Mouse (Mus musculus) adrenal gland, postnatal 4 days (tissue): Measurements from ENCODE around the gene Nelfe. TPM values are rescaled to one million over a fixed set of nuclear protein-coding genes. Genes with fewer than 3 reads are reported as not detected.
A peak's percentile ranks its signal among the peaks of the same experiment; 100 is the strongest.
"Not testable (repeated sequence)": the region's sequence is repeated elsewhere in the genome, so short reads cannot be mapped to it uniquely, and the experiment has no call there.

Source experiments
- DNase-seq, 2 experiments: peaks; one replicate each; pipeline ENCODE4 v3.0.0; 2021 to 2022; ENCODE audit warnings: low spot score in 2 of 2, mixed read lengths in 2 of 2
- long read RNA-seq, 2 experiments: library from polyadenylated mRNA; stranded (forward); transcript quantifications; one replicate each; pipeline ENCODE4 v2.0.0; 2021
- total RNA-seq, 2 experiments: library from RNA; stranded (reverse); gene quantifications; 2 replicates each; pipeline ENCODE4 v1.2.3; 2021

Nelfe gene
- total RNA-seq: 10 to 100 TPM; 58.2 to 60.6 TPM
- long read RNA-seq, experiment 1, transcript Nelfe-204 (11 exons, 1,399 nt): minor isoform, 16 of 59 reads
- long read RNA-seq, experiment 1, transcript Nelfe-202 (11 exons, 1,381 nt): major isoform, 24 of 59 reads
- long read RNA-seq, experiment 1, transcript Nelfe-201 (11 exons, 1,607 nt): minor isoform, 9 of 59 reads
- long read RNA-seq, experiment 1, partial matches to known transcripts: 5 of 59 reads
- long read RNA-seq, experiment 1, other reads (novel, unspliced or antisense): 5 of 59 reads
- long read RNA-seq, experiment 2, transcript Nelfe-204 (11 exons, 1,399 nt): minor isoform, 25 of 82 reads
- long read RNA-seq, experiment 2, transcript Nelfe-201 (11 exons, 1,607 nt): minor isoform, 11 of 82 reads
- long read RNA-seq, experiment 2, transcript Nelfe-202 (11 exons, 1,381 nt): major isoform, 34 of 82 reads
- long read RNA-seq, experiment 2, partial matches to known transcripts: 10 of 82 reads
- long read RNA-seq, experiment 2, other reads (novel, unspliced or antisense): 2 of 82 reads

DNA sequence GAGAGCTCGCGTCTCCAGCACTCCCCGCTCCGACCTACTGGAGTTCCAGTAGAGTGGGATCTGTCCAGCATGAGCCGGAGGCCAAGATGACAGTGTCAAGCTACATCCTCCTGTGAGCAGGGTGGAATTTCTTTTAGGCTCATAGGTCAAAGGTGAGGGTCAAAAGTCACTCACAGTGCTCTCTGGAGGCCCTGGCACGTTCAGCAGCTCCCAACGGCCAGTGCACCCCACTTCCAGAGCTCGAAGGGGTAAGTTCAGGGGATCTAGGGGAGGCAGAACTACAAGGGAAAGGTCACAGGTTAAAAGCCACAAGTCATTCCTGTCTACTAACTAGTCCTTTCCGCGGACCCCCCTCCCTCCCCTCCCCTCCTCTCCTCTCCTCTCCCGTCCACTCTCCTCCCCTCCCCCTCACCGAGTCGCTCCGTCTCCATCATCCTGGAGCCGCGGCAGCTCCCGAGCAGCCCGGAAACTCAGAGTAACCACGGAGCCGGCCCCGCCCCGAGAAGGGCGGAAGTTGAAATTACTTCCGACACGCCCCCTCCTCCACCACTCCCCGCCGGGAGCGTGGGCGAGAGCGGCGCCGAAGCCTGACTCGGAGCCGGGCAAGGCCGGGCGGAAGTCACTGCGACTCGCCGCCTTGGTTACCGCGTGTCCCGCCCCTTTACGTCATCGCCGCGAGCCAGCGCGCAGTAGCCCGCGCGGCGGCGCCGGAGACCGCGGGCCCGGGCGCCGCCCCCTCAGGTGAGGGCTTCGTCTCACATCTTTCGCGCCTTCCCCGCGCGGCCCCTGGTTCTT is at the start of gene Nelfe, which contains the start of gene Skiv2l:
Gene Nelfe (plus strand): TSS at position 670 of the 795 bp plus-strand sequence.
Gene Skiv2l (minus strand): TSS at position 489 of the 795 bp plus-strand sequence.
- DNase-seq: peak; percentile 96 to 98

DNA sequence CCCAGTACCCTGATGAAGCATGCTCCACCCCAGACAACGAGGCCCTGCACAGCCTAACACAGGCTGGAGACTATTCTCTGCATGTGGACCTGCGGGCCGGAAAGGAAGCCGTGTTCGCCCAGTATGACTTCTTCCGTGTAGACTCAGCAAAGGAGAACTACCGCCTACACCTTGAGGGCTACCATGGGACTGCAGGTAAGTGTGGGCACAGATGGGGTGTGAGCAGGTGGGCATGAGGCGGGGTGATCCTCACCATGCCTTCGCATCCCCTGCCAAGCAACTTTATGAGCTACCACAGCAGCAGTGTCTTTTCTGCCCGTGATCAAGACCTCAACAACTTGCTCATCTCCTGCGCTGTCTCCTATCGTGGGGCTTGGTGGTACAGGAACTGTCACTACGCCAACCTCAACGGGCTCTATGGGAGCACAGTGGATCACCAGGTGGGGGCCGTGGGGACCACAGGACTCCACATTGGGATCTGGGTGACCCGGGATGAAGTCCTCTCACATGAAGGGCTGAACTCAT is 49.3 kb upstream of the Nelfe start:
- not testable (repeated sequence) for DNase-seq

- DNase-seq: not testable (repeated sequence)
Observed at GRCm38 (mm10) chr17:34802756-34803155, 47.4 kb upstream of the Nelfe start.

DNA sequence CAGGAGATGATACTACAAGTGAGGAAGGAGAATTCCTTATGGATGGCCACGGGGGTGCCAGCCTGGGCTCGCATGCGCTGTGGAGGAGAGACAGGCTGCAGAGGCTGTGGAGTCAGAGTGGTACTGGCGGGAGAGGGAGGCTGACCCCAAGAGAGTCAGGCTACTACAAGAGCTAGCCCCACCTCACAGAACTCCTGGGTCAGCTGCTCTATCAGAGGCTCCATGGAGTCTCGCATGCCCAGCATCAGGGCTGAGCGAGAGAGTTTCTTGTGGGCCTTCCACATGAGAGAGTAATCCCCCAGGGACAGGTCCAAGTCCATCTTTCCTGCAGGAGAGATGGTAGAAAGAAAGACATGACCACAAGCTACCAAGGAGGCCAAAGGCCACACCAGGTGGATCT is 46.8 kb upstream of the Nelfe start:
- not testable (repeated sequence) for DNase-seq

GRCm38 (mm10) chr17:34804301-34804700 is 45.9 kb upstream of the Nelfe start, which contains the start of gene Cyp21a1:
Gene Cyp21a1, minus strand, starts transcription at chr17:34804561.
- not testable (repeated sequence) for DNase-seq

DNA sequence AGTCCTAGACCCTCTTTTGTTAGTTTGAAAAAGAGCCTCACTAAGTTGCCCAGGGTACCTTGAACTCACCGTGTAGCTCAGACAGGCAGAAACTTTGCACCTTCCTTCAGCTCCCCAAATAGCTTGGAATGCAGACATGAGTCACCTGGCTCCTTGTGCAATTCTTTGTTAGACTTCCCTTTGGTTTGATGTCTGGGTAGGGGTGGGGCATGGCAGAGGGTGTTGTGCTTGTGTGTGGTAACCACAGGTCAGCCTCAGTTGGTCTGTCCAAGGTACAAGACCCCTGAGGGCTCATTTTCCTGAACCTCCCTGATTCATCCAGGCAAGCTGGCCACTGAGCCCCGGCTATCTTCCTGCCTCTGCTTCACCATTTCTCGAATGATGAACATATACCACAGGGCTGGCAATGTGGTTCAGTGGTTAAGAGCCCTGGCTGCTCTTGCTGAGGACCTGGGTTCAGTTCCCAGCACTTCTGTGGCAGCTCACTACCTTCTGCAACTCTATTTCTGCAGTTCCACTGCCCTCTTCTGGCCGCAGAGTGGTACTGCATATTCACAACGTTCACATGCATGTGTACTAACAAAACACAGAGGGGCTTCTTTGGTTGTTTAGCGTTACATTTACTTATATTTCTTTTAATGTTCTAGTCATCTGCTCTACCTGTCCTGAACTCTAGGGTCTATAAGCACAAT is 45.2 kb upstream of the Nelfe start:
- no peak for DNase-seq

- DNase-seq: no peak
Observed at GRCm38 (mm10) chr17:34807176-34807575, 43.0 kb upstream of the Nelfe start.

DNA sequence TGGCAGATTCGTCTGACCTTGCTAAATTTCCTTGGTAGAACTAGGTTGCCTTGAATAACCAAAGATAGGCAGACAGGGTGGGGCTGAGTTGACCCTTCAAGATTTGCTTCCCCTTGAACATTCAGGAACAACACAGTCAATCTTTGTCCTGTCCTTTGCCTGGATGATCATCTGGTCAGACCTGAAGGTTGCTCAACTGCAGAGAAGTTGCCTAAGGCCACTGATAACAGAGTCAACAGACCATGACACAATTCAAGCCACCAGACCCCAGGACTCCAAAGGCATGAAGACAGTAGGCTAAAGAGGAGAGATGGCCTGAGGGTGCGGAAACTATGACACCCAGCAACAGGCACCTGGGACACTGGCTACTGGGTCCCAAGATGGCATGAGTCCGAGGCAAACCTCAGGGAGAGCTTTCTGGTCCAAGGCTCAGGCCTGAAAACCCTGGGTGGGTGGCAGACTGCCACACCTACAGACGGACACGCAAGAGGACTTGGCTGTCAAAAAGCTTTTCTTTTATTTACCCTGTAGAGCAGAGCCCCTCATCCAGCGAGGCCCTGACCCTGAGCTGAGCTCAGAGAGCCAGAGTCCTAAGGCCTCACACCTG is 41.5 kb upstream of the Nelfe start:
- DNase-seq: no peak

- not testable (repeated sequence) for DNase-seq
Observed at GRCm38 (mm10) chr17:34810411-34810810, 39.8 kb upstream of the Nelfe start.

- DNase-seq: not testable (repeated sequence)
Observed at GRCm38 (mm10) chr17:34810811-34811210, 39.4 kb upstream of the Nelfe start.

DNA sequence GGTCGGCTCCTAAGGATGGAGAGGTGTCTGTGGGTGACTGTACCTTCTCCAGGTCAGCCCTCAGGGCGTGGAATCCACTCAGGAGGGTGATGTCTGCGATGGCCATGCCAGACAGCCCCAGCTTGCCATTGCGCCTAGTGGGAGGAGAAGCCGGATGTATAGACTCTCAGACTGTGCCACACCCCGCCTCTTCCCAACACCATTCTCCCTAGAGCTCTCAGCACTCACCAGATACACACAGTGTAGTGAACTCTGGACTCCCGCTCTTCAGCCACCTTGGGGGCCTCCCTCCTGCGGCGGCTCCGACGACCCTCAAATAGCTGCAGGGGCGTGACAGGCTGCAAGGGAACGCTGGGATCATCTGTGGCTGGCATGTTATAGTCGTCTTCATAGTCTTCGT is 38.9 kb upstream of the Nelfe start:
- DNase-seq: no peak

GRCm38 (mm10) chr17:34813747-34814146 is 36.4 kb upstream of the Nelfe start:
- DNase-seq: not testable (repeated sequence)

- DNase-seq: no peak
Observed at GRCm38 (mm10) chr17:34814818-34815370, 35.3 kb upstream of the Nelfe start.

- DNase-seq: not testable (repeated sequence)
Observed at GRCm38 (mm10) chr17:34830776-34831175, 19.4 kb upstream of the Nelfe start.

DNA sequence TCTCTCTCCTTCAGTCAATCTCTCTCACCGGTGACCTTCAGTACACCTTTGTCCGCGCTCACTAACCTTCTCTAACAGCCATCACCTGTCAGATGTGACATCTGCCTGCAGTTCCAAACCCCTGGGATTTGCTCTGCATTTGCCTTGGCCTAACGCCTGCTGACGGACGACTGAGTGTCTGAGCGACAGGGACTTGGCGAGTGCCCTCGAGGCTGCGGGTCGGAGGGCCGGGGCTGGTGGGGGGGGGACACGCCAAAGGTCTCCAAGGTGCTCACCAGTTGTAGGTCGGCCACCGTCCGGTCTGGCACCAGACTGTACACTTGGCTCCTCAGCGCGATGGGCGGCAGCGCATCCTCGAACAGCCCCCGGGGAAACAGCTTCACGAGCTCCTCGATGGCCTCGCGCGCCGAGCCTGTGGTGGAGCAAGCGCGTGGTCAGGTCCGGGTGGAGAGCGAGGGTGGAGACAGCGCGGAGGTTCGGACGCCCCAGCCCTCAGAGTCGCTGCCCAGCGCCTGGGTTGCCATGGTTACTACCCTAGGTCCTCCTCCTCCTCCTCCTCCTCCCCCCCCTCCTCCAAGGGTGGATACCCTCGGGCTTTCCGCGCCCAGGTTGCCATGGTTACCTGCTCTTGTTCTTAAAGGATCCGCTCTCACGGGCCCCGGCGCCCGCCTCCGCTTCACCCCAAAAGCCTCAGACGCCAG is 13.9 kb upstream of the Nelfe start:
- no peak for DNase-seq

DNA sequence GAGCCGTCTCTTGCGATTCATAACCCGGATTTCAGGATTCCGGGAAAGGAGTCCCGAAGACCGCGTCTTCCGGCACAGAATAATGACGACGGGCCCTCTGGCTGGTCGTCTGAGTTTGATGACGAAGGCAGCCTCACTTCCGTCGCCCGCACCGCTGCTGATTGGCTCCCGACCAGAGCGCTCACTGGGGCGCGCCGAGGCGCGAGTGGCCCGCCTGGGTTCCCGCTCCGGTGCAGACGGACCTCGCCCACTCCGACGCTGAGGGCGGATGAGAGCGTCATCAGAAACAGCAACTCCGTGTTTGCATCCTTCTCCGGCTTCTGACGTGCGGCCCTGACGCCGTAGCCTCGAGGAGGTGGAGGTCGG is 13.4 kb upstream of the Nelfe start, which contains the start of the genes Stk19 and Dxo:
Gene Stk19 (minus strand): TSS at position 90 of the 366 bp plus-strand sequence.
Gene Dxo (plus strand): TSS at position 164 of the 366 bp plus-strand sequence.
- peak; percentile 91 to 92 for DNase-seq

DNA sequence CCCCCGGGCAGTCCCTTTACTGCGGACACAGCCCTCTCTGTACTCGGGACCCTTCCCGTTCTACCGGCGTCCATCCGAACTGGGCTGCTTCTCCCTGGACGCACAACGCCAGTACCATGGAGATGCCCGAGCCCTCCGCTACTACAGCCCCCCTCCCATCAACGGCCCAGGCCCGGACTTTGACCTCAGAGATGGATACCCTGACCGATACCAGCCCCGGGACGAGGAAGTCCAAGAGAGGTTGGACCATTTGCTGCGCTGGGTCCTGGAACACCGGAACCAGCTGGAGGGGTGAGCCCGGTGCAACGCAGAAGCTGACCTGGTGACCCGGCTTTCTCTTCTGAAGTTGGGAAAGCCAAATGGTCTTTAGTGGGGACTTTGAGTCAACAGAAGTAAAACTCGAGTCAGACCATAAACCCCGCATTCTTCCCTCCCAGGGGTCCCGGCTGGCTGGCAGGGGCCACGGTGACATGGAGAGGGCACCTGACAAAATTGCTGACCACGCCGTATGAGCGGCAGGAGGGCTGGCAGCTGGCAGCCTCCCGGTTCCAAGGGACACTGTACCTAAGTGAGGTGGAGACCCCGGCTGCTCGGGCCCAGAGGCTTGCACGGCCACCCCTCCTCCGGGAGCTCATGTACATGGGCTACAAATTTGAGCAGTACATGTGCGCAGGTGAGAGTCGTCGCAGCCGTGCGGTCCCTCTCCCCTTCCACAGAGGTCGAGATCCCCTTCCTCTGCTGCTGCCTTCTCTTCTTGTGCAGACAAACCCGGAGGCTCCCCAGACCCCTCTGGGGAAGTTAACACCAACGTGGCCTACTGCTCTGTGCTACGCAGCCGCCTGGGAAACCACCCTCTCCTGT is 12.5 kb upstream of the Nelfe start:
- no peak for DNase-seq

DNA sequence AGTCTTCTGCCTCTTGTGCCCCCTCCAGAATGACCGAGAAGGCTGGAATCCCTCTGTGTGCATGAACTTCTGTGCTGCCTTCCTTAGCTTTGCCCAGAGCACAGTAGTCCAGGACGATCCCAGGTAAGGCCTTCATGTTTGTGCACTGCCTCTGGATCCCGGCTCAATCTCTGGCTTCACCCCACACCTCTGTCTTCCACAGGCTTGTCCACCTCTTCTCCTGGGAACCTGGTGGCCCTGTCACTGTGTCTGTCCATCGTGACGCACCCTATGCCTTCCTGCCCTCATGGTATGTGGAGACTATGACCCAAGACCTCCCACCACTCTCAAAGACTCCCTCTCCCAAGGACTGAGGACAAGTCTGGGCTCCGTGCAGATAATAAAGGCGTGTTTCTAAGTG is 11.4 kb upstream of the Nelfe start:
- no peak for DNase-seq
